Mouse (Mus musculus): ENCODE measurements around the gene Smc2. TPM values are rescaled to one million over a fixed set of nuclear protein-coding genes. Genes with fewer than 3 reads are reported as not detected.

Gene Smc2
- polyA plus RNA-seq (2015; fragmentation: Illumina TruSeq; extraction: RNeasy Lipid Tissue Mini Kit (QIAGEN cat#74804); ENCODE audit: insufficient read depth, low read depth, low replicate concordance), result 1.7 TPM

GRCm38 (mm10) chr4:52438886-52439664, at the start of gene Smc2:
Smc2 (plus strand) TSS chr4:52439243.

GRCm38 (mm10) chr4:52497144-52497543, 58.1 kb downstream of the Smc2 start, which contains the start of gene Vma21-ps:
Vma21-ps (minus strand) TSS chr4:52497244.

Other genes starting within 250 kb of the Smc2 start
- gene Vma21-ps, start 58.0 kb downstream of the Smc2 start, polyA plus RNA-seq (2015; fragmentation: Illumina TruSeq; extraction: RNeasy Lipid Tissue Mini Kit (QIAGEN cat#74804); ENCODE audit: insufficient read depth, low read depth, low replicate concordance), result not detected
- gene Toporsl, start 157.0 kb downstream of the Smc2 start, polyA plus RNA-seq (2015; fragmentation: Illumina TruSeq; extraction: RNeasy Lipid Tissue Mini Kit (QIAGEN cat#74804); ENCODE audit: insufficient read depth, low read depth, low replicate concordance), result not detected